Mouse (Mus musculus): Measurements from ENCODE around the gene Pilra. TPM values are rescaled to one million over a fixed set of nuclear protein-coding genes. Genes with fewer than 3 reads are reported as not detected.
"Not testable (repeated sequence)": the region's sequence is repeated elsewhere in the genome, so short reads cannot be mapped to it uniquely, and the experiment has no call there.

Pilra gene
- 0.67 and 2.0 TPM in 2 replicates for polyA plus RNA-seq (2015; fragmentation: Nextera tagmentation; extraction: Ambion mirVana)

- not testable (repeated sequence) for H3K4me1 ChIP-seq (ENCODE audit: insufficient read depth, low read length); H3K4me2 ChIP-seq (replicated peaks; ENCODE audit: low read depth, low read length); H3K27me3 ChIP-seq (ENCODE audit: insufficient read depth, low read length); H3K9me3 ChIP-seq (ENCODE audit: low read length); H3K27ac ChIP-seq (ENCODE audit: low read length); ATAC-seq (ENCODE audit: low FRiP score, low TSS enrichment); H3K9ac ChIP-seq (replicated peaks; ENCODE audit: low read length); H3K4me3 ChIP-seq (ENCODE audit: low read length); H3K36me3 ChIP-seq (ENCODE audit: insufficient read depth, low read length)
- whole genome bisulfite sequencing = 54% methylated on average over 2 of the region's 2 CpGs
Measured at GRCm38 (mm10) chr5:137835966-137836520, at the start of gene Pilra. Pilra (minus strand) TSS chr5:137836281.

- no peak overlapping the region for H3K4me2 ChIP-seq (replicated peaks; ENCODE audit: low read depth, low read length)
- no peaks in the 10 kb centered on the region for H3K9me3 ChIP-seq (ENCODE audit: low read length)
- H3K4me3 ChIP-seq (ENCODE audit: low read length) = no peak overlapping the region
- H3K9ac ChIP-seq (replicated peaks; ENCODE audit: low read length) = no peak overlapping the region
- no peaks in the 10 kb centered on the region for H3K4me1 ChIP-seq (ENCODE audit: insufficient read depth, low read length)
- H3K27ac ChIP-seq (ENCODE audit: low read length) = no peak overlapping the region
- 85% methylated on average over 3 of the region's 3 CpGs for WGBS
- ATAC-seq (ENCODE audit: low FRiP score, low TSS enrichment) = no peak
- no peaks in the 10 kb centered on the region for H3K27me3 ChIP-seq (ENCODE audit: insufficient read depth, low read length)
- no peaks in the 10 kb centered on the region for H3K36me3 ChIP-seq (ENCODE audit: insufficient read depth, low read length)
Measured at GRCm38 (mm10) chr5:137883345-137883744, 47.3 kb upstream of the Pilra start.

DNA sequence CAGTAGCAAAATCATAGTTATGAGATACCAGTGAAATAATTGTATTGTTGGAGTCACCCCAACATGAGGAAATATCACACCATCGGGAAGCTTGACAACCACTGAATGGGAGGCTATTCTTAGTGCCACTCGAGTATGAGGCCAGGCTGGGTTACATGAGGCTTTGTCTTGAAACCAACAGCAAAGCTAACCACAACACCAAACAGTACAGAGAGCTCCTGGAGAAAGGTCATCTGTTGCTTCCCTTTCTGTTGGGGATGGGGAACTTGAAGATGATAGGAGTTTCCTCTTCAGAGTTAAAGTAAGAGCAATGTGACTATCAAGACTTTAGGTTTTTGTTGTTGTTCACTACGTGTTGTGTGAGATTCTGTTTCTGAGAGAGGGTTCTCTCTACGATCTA lies 46.8 kb upstream of the Pilra start:
- H3K27me3 ChIP-seq (ENCODE audit: insufficient read depth, low read length) = no peaks in the 10 kb centered on the region
- no peak overlapping the region for H3K4me2 ChIP-seq (replicated peaks; ENCODE audit: low read depth, low read length)
- H3K4me3 ChIP-seq (ENCODE audit: low read length) = no peak overlapping the region
- 75% methylated on average over 4 of the region's 4 CpGs for WGBS
- H3K4me1 ChIP-seq (ENCODE audit: insufficient read depth, low read length) = no peaks in the 10 kb centered on the region
- no peak overlapping the region for H3K27ac ChIP-seq (ENCODE audit: low read length)
- ATAC-seq (ENCODE audit: low FRiP score, low TSS enrichment) = no peak
- H3K36me3 ChIP-seq (ENCODE audit: insufficient read depth, low read length) = no peaks in the 10 kb centered on the region
- H3K9ac ChIP-seq (replicated peaks; ENCODE audit: low read length) = no peak overlapping the region
- no peaks in the 10 kb centered on the region for H3K9me3 ChIP-seq (ENCODE audit: low read length)

- no peak for ATAC-seq (ENCODE audit: low FRiP score, low TSS enrichment)
- 51% methylated on average over 2 of the region's 2 CpGs for WGBS
- Histone ChIP-seq H3K9me3 (ENCODE audit: low read length) (no peaks in the 10 kb centered on the region), H3K4me2 (replicated peaks; ENCODE audit: low read depth, low read length) (no peak overlapping the region), H3K27me3 (ENCODE audit: insufficient read depth, low read length) (no peaks in the 10 kb centered on the region), H3K4me1 (ENCODE audit: insufficient read depth, low read length) (no peaks in the 10 kb centered on the region), H3K36me3 (ENCODE audit: insufficient read depth, low read length) (no peaks in the 10 kb centered on the region), H3K27ac (ENCODE audit: low read length) (no peak overlapping the region), H3K4me3 (ENCODE audit: low read length) (no peak overlapping the region), H3K9ac (replicated peaks; ENCODE audit: low read length) (no peak overlapping the region)
Measured at GRCm38 (mm10) chr5:137877860-137878259, 41.8 kb upstream of the Pilra start.

GRCm38 (mm10) chr5:137875054-137875453 lies 39.0 kb upstream of the Pilra start:
- Histone ChIP-seq H3K4me3 (ENCODE audit: low read length) (no peak overlapping the region), H3K27ac (ENCODE audit: low read length) (no peak overlapping the region), H3K36me3 (ENCODE audit: insufficient read depth, low read length) (no peaks in the 10 kb centered on the region), H3K27me3 (ENCODE audit: insufficient read depth, low read length) (no peaks in the 10 kb centered on the region), H3K9me3 (ENCODE audit: low read length) (no peaks in the 10 kb centered on the region), H3K9ac (replicated peaks; ENCODE audit: low read length) (no peak overlapping the region), H3K4me2 (replicated peaks; ENCODE audit: low read depth, low read length) (no peak overlapping the region), H3K4me1 (ENCODE audit: insufficient read depth, low read length) (no peaks in the 10 kb centered on the region)
- ATAC-seq (ENCODE audit: low FRiP score, low TSS enrichment) = no peak
- WGBS = 88% methylated on average over 2 of the region's 2 CpGs

GRCm38 (mm10) chr5:137872381-137872702 lies 36.3 kb upstream of the Pilra start:
- not testable (repeated sequence) for H3K9me3 ChIP-seq (ENCODE audit: low read length); H3K4me2 ChIP-seq (replicated peaks; ENCODE audit: low read depth, low read length); H3K27ac ChIP-seq (ENCODE audit: low read length); H3K36me3 ChIP-seq (ENCODE audit: insufficient read depth, low read length); H3K9ac ChIP-seq (replicated peaks; ENCODE audit: low read length); ATAC-seq (ENCODE audit: low FRiP score, low TSS enrichment); H3K27me3 ChIP-seq (ENCODE audit: insufficient read depth, low read length); H3K4me1 ChIP-seq (ENCODE audit: insufficient read depth, low read length); H3K4me3 ChIP-seq (ENCODE audit: low read length)
- WGBS = 47% methylated on average over 1 of the region's 1 CpGs

- WGBS = 73% methylated on average over 2 of the region's 3 CpGs
- H3K4me3 ChIP-seq (ENCODE audit: low read length); ATAC-seq (ENCODE audit: low FRiP score, low TSS enrichment); H3K9ac ChIP-seq (replicated peaks; ENCODE audit: low read length); H3K27ac ChIP-seq (ENCODE audit: low read length); H3K4me2 ChIP-seq (replicated peaks; ENCODE audit: low read depth, low read length); H3K27me3 ChIP-seq (ENCODE audit: insufficient read depth, low read length); H3K36me3 ChIP-seq (ENCODE audit: insufficient read depth, low read length); H3K4me1 ChIP-seq (ENCODE audit: insufficient read depth, low read length); H3K9me3 ChIP-seq (ENCODE audit: low read length): not testable (repeated sequence)
Measured at GRCm38 (mm10) chr5:137871644-137872380, 35.7 kb upstream of the Pilra start, which contains the start of gene Pilrb2. Pilrb2 (minus strand) TSS chr5:137871815.

DNA sequence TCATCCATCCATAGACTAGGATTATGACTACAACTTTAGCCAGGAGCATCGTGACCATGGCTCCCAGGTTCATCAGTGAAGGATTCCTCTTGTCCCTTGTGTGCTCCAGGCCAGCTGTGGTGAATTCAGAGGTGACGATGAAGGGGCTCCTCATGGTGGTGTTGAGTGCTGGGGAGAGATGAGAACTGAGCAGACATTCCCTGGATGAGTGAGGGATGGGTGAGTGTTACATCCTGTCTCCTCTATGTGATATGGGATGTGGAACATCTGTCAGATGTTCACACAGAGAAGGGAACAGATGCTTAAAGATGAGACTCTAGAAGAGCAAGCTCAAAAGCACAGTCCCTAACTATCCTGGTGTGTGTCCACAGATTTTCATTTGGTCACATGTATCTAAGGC lies 32.5 kb upstream of the Pilra start:
- H3K4me1 ChIP-seq (ENCODE audit: insufficient read depth, low read length); H3K9me3 ChIP-seq (ENCODE audit: low read length); ATAC-seq (ENCODE audit: low FRiP score, low TSS enrichment); H3K27ac ChIP-seq (ENCODE audit: low read length); H3K4me2 ChIP-seq (replicated peaks; ENCODE audit: low read depth, low read length); H3K4me3 ChIP-seq (ENCODE audit: low read length); H3K36me3 ChIP-seq (ENCODE audit: insufficient read depth, low read length); H3K27me3 ChIP-seq (ENCODE audit: insufficient read depth, low read length); H3K9ac ChIP-seq (replicated peaks; ENCODE audit: low read length): not testable (repeated sequence)
- WGBS = 66% methylated on average over 2 of the region's 2 CpGs

DNA sequence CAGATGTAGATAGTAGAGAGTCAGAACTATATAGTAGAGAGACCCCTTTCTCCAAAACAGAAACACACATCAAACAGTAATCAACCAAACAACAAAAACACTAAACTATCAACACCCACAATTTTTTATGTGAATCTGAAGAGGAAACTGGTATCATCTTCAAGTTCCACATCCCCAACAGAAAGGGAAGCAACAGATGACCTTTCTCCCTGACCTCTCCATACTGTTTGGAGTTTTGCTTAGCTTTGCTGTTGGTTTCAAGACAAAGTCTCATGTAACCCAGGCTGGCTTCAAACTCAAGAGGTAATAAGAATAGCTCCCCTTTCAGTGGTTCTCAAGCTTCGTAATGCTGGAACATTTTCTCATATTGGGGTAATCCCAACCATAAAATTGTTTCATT lies 27.9 kb upstream of the Pilra start:
- not testable (repeated sequence) for H3K27ac ChIP-seq (ENCODE audit: low read length); H3K4me1 ChIP-seq (ENCODE audit: insufficient read depth, low read length); H3K36me3 ChIP-seq (ENCODE audit: insufficient read depth, low read length); ATAC-seq (ENCODE audit: low FRiP score, low TSS enrichment); H3K9ac ChIP-seq (replicated peaks; ENCODE audit: low read length); H3K4me2 ChIP-seq (replicated peaks; ENCODE audit: low read depth, low read length); H3K9me3 ChIP-seq (ENCODE audit: low read length); H3K27me3 ChIP-seq (ENCODE audit: insufficient read depth, low read length); H3K4me3 ChIP-seq (ENCODE audit: low read length)
- 85% methylated on average over 1 of the region's 1 CpGs for WGBS

- not testable (repeated sequence) for H3K9me3 ChIP-seq (ENCODE audit: low read length); H3K27me3 ChIP-seq (ENCODE audit: insufficient read depth, low read length); H3K36me3 ChIP-seq (ENCODE audit: insufficient read depth, low read length); H3K27ac ChIP-seq (ENCODE audit: low read length); H3K4me1 ChIP-seq (ENCODE audit: insufficient read depth, low read length); H3K9ac ChIP-seq (replicated peaks; ENCODE audit: low read length); H3K4me2 ChIP-seq (replicated peaks; ENCODE audit: low read depth, low read length); ATAC-seq (ENCODE audit: low FRiP score, low TSS enrichment); H3K4me3 ChIP-seq (ENCODE audit: low read length)
- WGBS = 81% methylated on average over 2 of the region's 2 CpGs
Measured at GRCm38 (mm10) chr5:137857960-137858710, 22.1 kb upstream of the Pilra start, which contains the start of gene Pilrb1. Pilrb1 (minus strand) TSS chr5:137858106.
